Mouse (Mus musculus): Measurements from ENCODE around the gene Maf. TPM values are rescaled to one million over a fixed set of nuclear protein-coding genes. Genes with fewer than 3 reads are reported as not detected.

Maf gene
- 42.4 and 44.3 TPM in 2 replicates for polyA plus RNA-seq (2012; rRNA removed)

GRCm38 (mm10) chr8:115707731-115708590 is at the start of gene Maf:
Gene Maf, minus strand, starts transcription at chr8:115707794.
- H3K4me3 ChIP-seq (ENCODE audit: insufficient read depth, low read depth, low read length), result peak within 1 kb of the TSS; percentile 95
- peaks cover 3% of the 10 kb centered on the region; the same call in 1 of the 2 replicates for H3K36me3 ChIP-seq (ENCODE audit: control insufficient read depth, insufficient read depth, low read length)
- peak within 1 kb of the TSS; percentile 97 for H3K27ac ChIP-seq (ENCODE audit: insufficient read depth, low read depth, low read length)
- under 1% methylated on average over 43 of the region's 43 CpGs for WGBS
- DNase-seq, result peak; percentile 98
- H3K4me1 ChIP-seq (ENCODE audit: control insufficient read depth, insufficient read depth, low read length), result peaks cover 9% of the 10 kb centered on the region; the same call in 1 of the 2 replicates
- TF ChIP-seq CTCF (conservative IDR thresholded peaks at IDR 0.05; ENCODE audit: insufficient read depth, insufficient read length, low read depth, low read length), result no peak
- peak; percentile 94 for TF ChIP-seq POLR2A (IDR thresholded peaks at IDR 0.05; ENCODE audit: low read depth, low read length)
- no peaks in the 10 kb centered on the region for H3K27me3 ChIP-seq (replicated peaks; ENCODE audit: control insufficient read depth, insufficient read depth, low read length)

- TF ChIP-seq CTCF (conservative IDR thresholded peaks at IDR 0.05; ENCODE audit: insufficient read depth, insufficient read length, low read depth, low read length), result no peak
- TF ChIP-seq POLR2A (IDR thresholded peaks at IDR 0.05; ENCODE audit: low read depth, low read length), result no peak
- H3K27ac ChIP-seq (ENCODE audit: insufficient read depth, low read depth, low read length), result peak overlapping the region; percentile 89
- no peak overlapping the region for H3K4me3 ChIP-seq (ENCODE audit: insufficient read depth, low read depth, low read length)
- peak; percentile 70 for DNase-seq
- no peaks in the 10 kb centered on the region for H3K36me3 ChIP-seq (ENCODE audit: control insufficient read depth, insufficient read depth, low read length)
- H3K27me3 ChIP-seq (replicated peaks; ENCODE audit: control insufficient read depth, insufficient read depth, low read length), result no peaks in the 10 kb centered on the region
- 47% methylated on average over 3 of the region's 3 CpGs for WGBS
- H3K4me1 ChIP-seq (ENCODE audit: control insufficient read depth, insufficient read depth, low read length), result peaks cover 16% of the 10 kb centered on the region
Measured at GRCm38 (mm10) chr8:115756965-115757364, 49.4 kb upstream of the Maf start.

DNA sequence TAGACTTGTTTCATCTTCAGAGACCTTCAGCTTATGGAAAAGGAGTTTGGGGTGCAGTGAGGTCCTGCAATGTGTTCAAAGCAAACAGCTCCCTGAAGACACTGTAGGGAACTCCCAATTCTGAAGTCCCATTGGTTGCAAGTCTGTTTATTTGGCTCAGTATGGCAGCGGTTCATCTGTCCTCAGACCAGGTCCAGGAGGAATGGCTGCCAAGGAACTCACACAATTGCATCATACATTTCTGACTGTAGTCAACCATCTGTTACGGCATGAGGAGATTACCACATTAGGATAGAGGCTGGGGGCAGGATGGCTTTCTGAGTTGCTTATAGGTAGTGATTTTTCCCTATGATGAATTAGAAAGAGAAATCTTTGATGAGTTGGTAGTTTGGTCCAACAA is 48.4 kb upstream of the Maf start:
- 91% methylated on average over 2 of the region's 2 CpGs for WGBS
- no peak for TF ChIP-seq POLR2A (IDR thresholded peaks at IDR 0.05; ENCODE audit: low read depth, low read length)
- no peak for TF ChIP-seq CTCF (conservative IDR thresholded peaks at IDR 0.05; ENCODE audit: insufficient read depth, insufficient read length, low read depth, low read length)
- Histone ChIP-seq H3K4me3 (ENCODE audit: insufficient read depth, low read depth, low read length) (no peak overlapping the region), H3K36me3 (ENCODE audit: control insufficient read depth, insufficient read depth, low read length) (no peaks in the 10 kb centered on the region), H3K27me3 (replicated peaks; ENCODE audit: control insufficient read depth, insufficient read depth, low read length) (no peaks in the 10 kb centered on the region), H3K4me1 (ENCODE audit: control insufficient read depth, insufficient read depth, low read length) (peaks cover 16% of the 10 kb centered on the region), H3K27ac (ENCODE audit: insufficient read depth, low read depth, low read length) (no peak overlapping the region)
- DNase-seq, result no peak

DNA sequence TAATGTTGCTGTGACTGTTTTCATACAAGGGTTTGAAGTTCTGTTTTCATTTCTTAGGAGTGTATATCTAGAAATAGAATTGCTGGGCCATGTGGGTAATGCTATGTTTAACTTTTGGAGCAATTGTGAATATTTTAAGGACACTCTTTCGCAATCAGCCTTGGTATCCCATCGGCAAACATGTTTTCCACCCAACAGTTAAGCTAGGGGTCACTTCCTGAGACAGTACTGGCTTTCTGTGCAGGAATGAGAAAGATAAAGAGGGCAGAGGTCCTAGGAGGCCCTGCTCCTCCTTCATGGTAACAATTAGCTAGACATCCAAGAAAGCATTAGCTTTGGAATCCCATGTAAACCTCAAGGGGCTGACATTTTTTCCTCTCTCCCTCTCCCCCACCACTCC is 47.1 kb upstream of the Maf start:
- DNase-seq, result peak; percentile 43
- 44% methylated on average over 2 of the region's 2 CpGs for WGBS
- Histone ChIP-seq H3K4me1 (ENCODE audit: control insufficient read depth, insufficient read depth, low read length) (peaks cover 16% of the 10 kb centered on the region), H3K27me3 (replicated peaks; ENCODE audit: control insufficient read depth, insufficient read depth, low read length) (no peaks in the 10 kb centered on the region), H3K27ac (ENCODE audit: insufficient read depth, low read depth, low read length) (no peak overlapping the region), H3K36me3 (ENCODE audit: control insufficient read depth, insufficient read depth, low read length) (no peaks in the 10 kb centered on the region), H3K4me3 (ENCODE audit: insufficient read depth, low read depth, low read length) (no peak overlapping the region)
- TF ChIP-seq CTCF (conservative IDR thresholded peaks at IDR 0.05; ENCODE audit: insufficient read depth, insufficient read length, low read depth, low read length) (no peak), POLR2A (IDR thresholded peaks at IDR 0.05; ENCODE audit: low read depth, low read length) (no peak)

- TF ChIP-seq CTCF (conservative IDR thresholded peaks at IDR 0.05; ENCODE audit: insufficient read depth, insufficient read length, low read depth, low read length) (no peak), POLR2A (IDR thresholded peaks at IDR 0.05; ENCODE audit: low read depth, low read length) (no peak)
- peaks cover 16% of the 10 kb centered on the region for H3K4me1 ChIP-seq (ENCODE audit: control insufficient read depth, insufficient read depth, low read length)
- no peak overlapping the region for H3K4me3 ChIP-seq (ENCODE audit: insufficient read depth, low read depth, low read length)
- H3K36me3 ChIP-seq (ENCODE audit: control insufficient read depth, insufficient read depth, low read length), result no peaks in the 10 kb centered on the region
- no peak overlapping the region for H3K27ac ChIP-seq (ENCODE audit: insufficient read depth, low read depth, low read length)
- no peak for DNase-seq
- no peaks in the 10 kb centered on the region for H3K27me3 ChIP-seq (replicated peaks; ENCODE audit: control insufficient read depth, insufficient read depth, low read length)
- 63% methylated on average over 8 of the region's 8 CpGs for WGBS
Measured at GRCm38 (mm10) chr8:115753801-115754200, 46.2 kb upstream of the Maf start.

DNA sequence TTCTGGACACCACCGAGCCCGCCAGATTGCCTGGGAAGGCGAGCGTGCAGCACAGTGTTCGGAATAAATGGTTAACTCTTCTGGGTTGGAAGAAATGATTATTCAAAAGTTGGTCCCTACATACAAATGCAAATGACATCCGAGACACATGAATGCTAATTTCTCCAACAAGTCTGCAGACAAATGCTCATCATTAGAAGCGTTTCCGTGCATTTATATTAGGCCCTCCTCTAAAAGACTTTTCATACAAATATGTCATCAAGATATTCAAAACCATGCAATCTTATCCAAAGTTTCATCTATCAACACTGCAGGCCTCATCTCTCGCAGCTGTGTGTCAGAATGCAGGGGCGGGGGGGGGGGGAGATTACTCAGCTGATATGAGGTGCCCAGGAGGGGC is 39.8 kb upstream of the Maf start:
- H3K36me3 ChIP-seq (ENCODE audit: control insufficient read depth, insufficient read depth, low read length), result no peaks in the 10 kb centered on the region
- no peak for DNase-seq
- H3K27ac ChIP-seq (ENCODE audit: insufficient read depth, low read depth, low read length), result no peak overlapping the region
- TF ChIP-seq CTCF (conservative IDR thresholded peaks at IDR 0.05; ENCODE audit: insufficient read depth, insufficient read length, low read depth, low read length) (no peak), POLR2A (IDR thresholded peaks at IDR 0.05; ENCODE audit: low read depth, low read length) (no peak)
- no peak overlapping the region for H3K4me3 ChIP-seq (ENCODE audit: insufficient read depth, low read depth, low read length)
- H3K27me3 ChIP-seq (replicated peaks; ENCODE audit: control insufficient read depth, insufficient read depth, low read length), result no peaks in the 10 kb centered on the region
- WGBS, result 93% methylated on average over 10 of the region's 10 CpGs
- H3K4me1 ChIP-seq (ENCODE audit: control insufficient read depth, insufficient read depth, low read length), result peaks cover 4% of the 10 kb centered on the region; the same call in 1 of the 2 replicates

DNA sequence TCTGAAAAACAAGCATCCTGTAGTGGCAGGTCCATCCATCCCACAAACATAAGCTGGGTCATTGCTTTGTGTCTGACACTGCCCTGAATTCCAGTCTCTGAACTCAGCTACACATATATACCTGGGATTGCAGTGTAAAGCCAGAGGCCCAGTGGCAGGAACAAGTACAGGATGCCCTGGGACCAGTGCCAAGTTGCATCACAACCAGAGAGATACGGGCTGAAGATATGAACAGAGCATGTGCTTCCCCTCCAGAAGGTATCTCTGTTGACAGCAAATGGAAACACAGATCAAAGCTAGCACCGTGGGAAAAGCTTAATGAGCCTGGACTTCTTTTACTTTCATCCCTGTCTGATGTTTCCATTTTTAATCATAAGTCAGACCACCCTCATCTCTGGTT is 38.1 kb upstream of the Maf start:
- WGBS, result 46% methylated on average over 2 of the region's 2 CpGs
- TF ChIP-seq POLR2A (IDR thresholded peaks at IDR 0.05; ENCODE audit: low read depth, low read length), result no peak
- no peak for TF ChIP-seq CTCF (conservative IDR thresholded peaks at IDR 0.05; ENCODE audit: insufficient read depth, insufficient read length, low read depth, low read length)
- no peaks in the 10 kb centered on the region for H3K4me1 ChIP-seq (ENCODE audit: control insufficient read depth, insufficient read depth, low read length)
- no peak overlapping the region for H3K4me3 ChIP-seq (ENCODE audit: insufficient read depth, low read depth, low read length)
- H3K27me3 ChIP-seq (replicated peaks; ENCODE audit: control insufficient read depth, insufficient read depth, low read length), result no peaks in the 10 kb centered on the region
- H3K27ac ChIP-seq (ENCODE audit: insufficient read depth, low read depth, low read length), result no peak overlapping the region
- H3K36me3 ChIP-seq (ENCODE audit: control insufficient read depth, insufficient read depth, low read length), result no peaks in the 10 kb centered on the region
- DNase-seq, result no peak
